Comparison of ENCODE assay signal across 32 mouse cellular contexts in the genomic region with DNA sequence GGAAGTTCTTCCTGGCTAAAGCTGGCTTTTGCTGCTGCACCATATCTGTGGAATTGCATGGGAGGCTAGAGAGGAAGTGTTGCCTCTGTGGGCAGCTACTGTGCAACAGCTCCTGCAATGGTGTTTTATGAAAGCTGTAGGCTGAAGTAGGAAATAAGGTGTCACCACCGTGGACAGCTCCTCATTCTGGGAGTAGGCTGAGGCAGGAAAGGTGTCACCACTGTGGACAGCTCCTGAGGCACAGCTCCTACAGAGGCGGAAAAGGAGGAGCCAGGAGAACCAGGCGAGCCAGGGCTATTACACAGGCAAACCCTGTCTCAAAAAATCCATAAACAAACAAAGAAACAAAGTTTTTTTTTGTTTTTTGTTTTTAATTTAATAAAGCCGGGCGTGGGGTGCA. TPM values are rescaled to one million over a fixed set of nuclear protein-coding genes. Genes with fewer than 3 reads are reported as not detected.
DNase-seq lines count a peak whose midpoint lies in the region; ATAC-seq and TF ChIP-seq lines count a peak whose summit lies in the region.
"Had no signal": no experiment of that assay in that cellular context is flagged by ENCODE, and none has a peak within 500 bp of the region (broad histone marks: within the 10 kb centered on the region; RNA-seq: fewer than 3 reads in every experiment).

No protein-coding gene starts in this region.

- TF ChIP-seq CTCF in liver, postnatal 0 days (IDR thresholded peaks at IDR 0.05; ENCODE audit: low read depth), result no peak

- H3K27me3 ChIP-seq in liver, postnatal 0 days (ENCODE audit: insufficient read depth, low read length), result no peaks in the 10 kb centered on the region
- H3K27me3 ChIP-seq in midbrain, embryonic 14.5 days (ENCODE audit: control insufficient read depth, insufficient read depth, low read length), result no peaks in the 10 kb centered on the region
- H3K27me3 ChIP-seq: CH12.LX; forebrain, embryonic 13.5 days; hindbrain, embryonic 12.5 days; hindbrain, embryonic 15.5 days had no signal

- no peaks in the 10 kb centered on the region; the same call in 1 of the 2 replicates for H3K4me1 ChIP-seq in liver, postnatal 0 days (ENCODE audit: insufficient read depth)
- no peaks in the 10 kb centered on the region for H3K4me1 ChIP-seq in midbrain, embryonic 14.5 days (ENCODE audit: control insufficient read depth, insufficient read depth, low read length)
- H3K4me1 ChIP-seq: forebrain, embryonic 10.5 days; forebrain, embryonic 13.5 days; hindbrain, embryonic 12.5 days; hindbrain, embryonic 15.5 days had no signal

- H3K4me3 ChIP-seq in liver, postnatal 0 days (ENCODE audit: low read depth, low read length), result no peak overlapping the region
- no peak overlapping the region for H3K4me3 ChIP-seq in midbrain, embryonic 14.5 days (replicated peaks; ENCODE audit: low read depth, low read length)
- H3K4me3 ChIP-seq: forebrain, embryonic 10.5 days; forebrain, embryonic 13.5 days; hindbrain, embryonic 12.5 days; hindbrain, embryonic 15.5 days had no signal

- H3K9ac ChIP-seq in liver, postnatal 0 days (replicated peaks), result no peak overlapping the region
- H3K9ac ChIP-seq in midbrain, embryonic 14.5 days (replicated peaks; ENCODE audit: low read length), result no peak overlapping the region
- H3K9ac ChIP-seq: forebrain, embryonic 13.5 days; forebrain, postnatal 0 days; hindbrain, embryonic 12.5 days; hindbrain, embryonic 15.5 days had no signal

- 84% methylated on average over 5 of the region's 5 CpGs for WGBS in liver, postnatal 0 days (ENCODE audit: insufficient replicate concordance)
- WGBS in midbrain, embryonic 14.5 days, result 89% methylated on average over 5 of the region's 5 CpGs

- no peak overlapping the region for H3K4me2 ChIP-seq in liver, postnatal 0 days (ENCODE audit: low read depth, low read length)
- H3K4me2 ChIP-seq in midbrain, embryonic 14.5 days (ENCODE audit: low read length), result no peak overlapping the region
- H3K4me2 ChIP-seq: forebrain, embryonic 13.5 days; heart, embryonic 11.5 days; hindbrain, embryonic 12.5 days; hindbrain, embryonic 15.5 days had no signal

- no peak overlapping the region for H3K27ac ChIP-seq in liver, postnatal 0 days (ENCODE audit: low read depth)
- no peak overlapping the region for H3K27ac ChIP-seq in midbrain, embryonic 14.5 days (replicated peaks; ENCODE audit: low read depth, low read length)
- H3K27ac ChIP-seq: forebrain, embryonic 10.5 days; forebrain, embryonic 13.5 days; hindbrain, embryonic 12.5 days; hindbrain, embryonic 15.5 days had no signal

- DNase-seq in liver, result peak; percentile 18
- DNase-seq in liver, postnatal 0 days, result no peak
- peak; percentile 10 for DNase-seq in right cerebral cortex, adult 18-20 months
- DNase-seq in right cerebral cortex, adult 2 months (ENCODE audit: low spot score in 2 of 2), result no peak
- DNase-seq in ZHBTc4 (ENCODE audit: low read depth, low spot score), result peak; percentile 74
- DNase-seq in yolk sac, embryonic 10.5 days (ENCODE audit: low spot score), result peak; percentile 9
- no peak for DNase-seq in midbrain, embryonic 14.5 days
- no peak for DNase-seq in kidney, adult 9 months
- DNase-seq: adrenal gland, adult 2 months; adrenal gland, postnatal 14 days; B cell, adult 2 months; cerebellum, adult 11-12 months; cerebellum, adult 8-10 months; cerebellum, postnatal 10 days; cerebellum, postnatal 36 days; embryo, embryonic 11 days; forebrain, postnatal 0 days; gastrocnemius, postnatal 10 days; gastrocnemius, postnatal 36 days had no signal

- no peak for TF ChIP-seq EP300 in liver, postnatal 0 days (IDR thresholded peaks at IDR 0.05; ENCODE audit: low read depth)

- no peak for ATAC-seq in liver, postnatal 0 days
- ATAC-seq in midbrain, embryonic 14.5 days (ENCODE audit: low FRiP score, low TSS enrichment), result no peak
- ATAC-seq: forebrain, embryonic 13.5 days; forebrain, postnatal 0 days had no signal

- no peaks in the 10 kb centered on the region for H3K36me3 ChIP-seq in liver, postnatal 0 days (replicated peaks; ENCODE audit: insufficient read depth, low read length)
- no peaks in the 10 kb centered on the region for H3K36me3 ChIP-seq in midbrain, embryonic 14.5 days (ENCODE audit: control insufficient read depth, insufficient read depth, low read length)
- H3K36me3 ChIP-seq: forebrain, embryonic 10.5 days; hindbrain, embryonic 12.5 days; hindbrain, embryonic 15.5 days had no signal

- no peaks in the 10 kb centered on the region for H3K9me3 ChIP-seq in liver, postnatal 0 days (ENCODE audit: low read length)
- H3K9me3 ChIP-seq in midbrain, embryonic 14.5 days (ENCODE audit: control insufficient read depth, low read length), result no peaks in the 10 kb centered on the region
- H3K9me3 ChIP-seq: forebrain, embryonic 10.5 days; forebrain, embryonic 13.5 days; hindbrain, embryonic 12.5 days; hindbrain, embryonic 15.5 days had no signal

RNA-seq across cellular contexts. Expression of a gene that starts 29.4 kb away (rescaled TPM):
- polyA plus RNA-seq in liver, postnatal 0 days (2015; fragmentation: Nextera tagmentation; extraction: Ambion mirVana), result 8.8 and 10.1 TPM in 2 replicates
- polyA plus RNA-seq in midbrain, embryonic 14.5 days (2014; fragmentation: Nextera tagmentation; extraction: Ambion mirVana), result 17.6 and 19.8 TPM in 2 replicates

RNA-seq across cellular contexts. Expression of a gene that starts 55.8 kb away (rescaled TPM):
- polyA plus RNA-seq in liver, postnatal 0 days (2015; fragmentation: Nextera tagmentation; extraction: Ambion mirVana), result not detected in 2 replicates
- not detected in 2 replicates for polyA plus RNA-seq in midbrain, embryonic 14.5 days (2014; fragmentation: Nextera tagmentation; extraction: Ambion mirVana)
- polyA plus RNA-seq: adrenal gland, adult 2 months; brain, embryonic 14.5 days; cortical plate, adult 2 months; embryonic facial prominence, embryonic 11.5 days; embryonic facial prominence, embryonic 14.5 days; forebrain, embryonic 10.5 days; forebrain, embryonic 13.5 days; forebrain, postnatal 0 days; heart, embryonic 11.5 days; heart, embryonic 14.5 days; heart, postnatal 0 days; hindbrain, embryonic 12.5 days; hindbrain, embryonic 15.5 days; intestine, embryonic 14.5 days had no signal

Comparison
In these comparisons a context has a peak if more than half of its experiments do, and no peak if none do; other contexts are left out.
1. DNase-seq: peak in liver (single experiment), right cerebral cortex, adult 18-20 months (single experiment), ZHBTc4 (single experiment) and yolk sac, embryonic 10.5 days (single experiment); none in liver, postnatal 0 days (single experiment), right cerebral cortex, adult 2 months (0 of 2), midbrain, embryonic 14.5 days (single experiment) and kidney, adult 9 months (single experiment).